Mouse (Mus musculus): ENCODE measurements around the gene Gpx8. TPM values are rescaled to one million over a fixed set of nuclear protein-coding genes. Genes with fewer than 3 reads are reported as not detected.

Gene Gpx8
- polyA plus RNA-seq, 1 experiment from 2014 or later: 34.1 TPM

DNA sequence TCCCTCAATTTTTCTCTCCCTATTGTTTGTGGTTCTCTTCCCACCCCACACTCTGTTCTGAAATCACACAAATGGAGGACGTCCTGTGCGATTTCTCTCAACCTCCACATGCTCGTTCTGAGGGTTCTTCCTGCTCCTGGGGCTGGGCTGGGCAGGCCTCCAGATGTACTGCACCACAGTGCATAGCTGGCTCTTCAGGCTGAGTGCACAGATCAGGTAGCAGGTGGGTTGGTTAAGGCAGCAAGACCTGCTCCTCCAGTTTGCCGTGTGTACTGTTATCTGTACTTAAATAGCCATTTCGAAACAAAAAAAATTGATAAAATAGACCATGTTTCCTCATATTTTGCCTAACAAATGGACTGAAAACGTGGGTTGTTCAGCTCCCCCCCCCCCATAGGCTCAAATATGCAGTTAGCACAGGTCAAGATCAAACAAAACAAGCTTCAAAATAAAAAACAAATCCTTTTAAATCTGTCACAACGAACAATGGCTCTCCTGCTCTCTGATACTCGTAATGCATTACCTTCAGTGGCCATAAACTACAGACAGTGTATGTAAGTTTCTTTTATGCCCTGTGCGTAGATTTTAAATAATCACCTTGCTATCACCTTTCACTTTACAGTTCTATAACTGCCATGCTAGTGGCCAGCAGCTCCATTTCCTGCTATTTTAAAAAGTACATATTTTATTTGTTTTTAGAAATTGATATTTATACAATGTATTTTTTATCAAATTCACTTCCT, 45.5 kb downstream of the Gpx8 start:
- Histone ChIP-seq H3K27ac (ENCODE audit: low read depth, low read length) (no peak overlapping the region), H3K4me2 (ENCODE audit: low read depth, low read length) (no peak overlapping the region), H3K9ac (replicated peaks; ENCODE audit: low read depth, low read length) (no peak overlapping the region), H3K27me3 (ENCODE audit: control insufficient read depth, insufficient read depth, low read length) (peaks cover 45% of the 10 kb centered on the region), H3K9me3 (ENCODE audit: control insufficient read depth, low read length) (no peaks in the 10 kb centered on the region), H3K4me1 (ENCODE audit: control insufficient read depth, insufficient read depth, low read length) (peaks cover 5% of the 10 kb centered on the region), H3K4me3 (ENCODE audit: low read depth, low read length) (no peak overlapping the region), H3K36me3 (ENCODE audit: control insufficient read depth, insufficient read depth, low read length) (no peaks in the 10 kb centered on the region)
- WGBS: 76% methylated on average over 9 of the region's 9 CpGs
- ATAC-seq (ENCODE audit: low read depth): no peak

DNA sequence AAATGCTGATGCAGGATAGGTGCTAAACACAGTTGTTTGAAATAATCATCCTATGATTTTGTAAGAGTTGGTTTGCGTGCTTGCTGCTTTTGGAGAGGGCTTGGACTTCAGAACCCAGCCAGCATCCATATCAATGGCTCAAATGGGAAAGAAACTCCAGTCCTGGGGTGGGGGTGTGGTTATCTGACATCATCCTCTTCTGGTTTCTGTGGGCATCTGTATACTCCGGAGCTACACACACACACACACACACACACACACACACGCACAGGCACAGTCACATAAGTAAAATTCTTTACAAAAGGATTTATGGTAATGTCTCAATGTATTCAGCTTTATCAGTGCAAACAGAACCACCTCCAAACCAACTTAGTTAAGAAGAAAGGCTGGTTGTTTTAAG, 46.1 kb downstream of the Gpx8 start:
- peaks cover 5% of the 10 kb centered on the region for H3K4me1 ChIP-seq (ENCODE audit: control insufficient read depth, insufficient read depth, low read length)
- peaks cover 50% of the 10 kb centered on the region for H3K27me3 ChIP-seq (ENCODE audit: control insufficient read depth, insufficient read depth, low read length)
- no peaks in the 10 kb centered on the region for H3K36me3 ChIP-seq (ENCODE audit: control insufficient read depth, insufficient read depth, low read length)
- H3K9ac ChIP-seq (replicated peaks; ENCODE audit: low read depth, low read length): no peak overlapping the region
- H3K27ac ChIP-seq (ENCODE audit: low read depth, low read length): no peak overlapping the region
- no peak for ATAC-seq (ENCODE audit: low read depth)
- H3K4me2 ChIP-seq (ENCODE audit: low read depth, low read length): no peak overlapping the region
- no peaks in the 10 kb centered on the region for H3K9me3 ChIP-seq (ENCODE audit: control insufficient read depth, low read length)
- H3K4me3 ChIP-seq (ENCODE audit: low read depth, low read length): no peak overlapping the region
- WGBS: 88% methylated on average over 3 of the region's 3 CpGs

DNA sequence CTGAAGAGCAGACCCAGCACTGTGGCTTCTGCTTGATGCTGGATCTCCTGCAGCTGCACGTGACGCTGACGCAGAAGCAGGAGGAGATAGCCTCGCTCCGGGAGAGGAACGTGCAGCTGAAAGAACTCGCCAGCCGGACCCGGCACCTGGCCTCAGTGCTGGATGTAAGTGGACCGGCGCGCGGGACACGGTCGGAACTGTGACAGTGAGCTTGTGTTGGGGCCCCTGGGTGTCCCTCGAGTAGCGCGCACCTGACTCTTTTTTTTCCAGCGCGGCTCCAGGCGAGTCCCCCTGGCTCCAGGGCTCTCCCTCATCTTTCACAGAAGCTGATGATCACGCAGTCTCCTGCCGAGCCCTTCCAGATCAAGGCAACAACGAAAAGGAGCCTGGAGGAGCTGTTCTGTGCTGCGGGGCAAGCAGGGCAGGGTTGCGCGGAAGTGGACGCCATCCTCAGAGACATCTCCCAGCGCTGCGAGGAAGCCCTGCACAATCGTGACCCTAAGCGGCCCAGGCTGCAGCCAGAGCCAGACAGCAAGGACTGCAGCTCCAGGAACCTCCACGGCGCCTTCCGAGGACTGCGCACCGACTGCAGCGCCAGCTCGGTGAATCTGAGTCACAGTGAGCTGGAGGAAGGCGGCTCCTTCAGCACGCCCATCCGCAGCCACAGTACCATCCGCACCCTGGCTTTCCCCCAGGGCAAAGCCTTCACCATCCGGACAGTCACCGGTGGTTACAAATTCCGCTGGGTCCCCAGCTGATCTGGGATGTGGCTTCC, 47.6 kb downstream of the Gpx8 start:
- H3K36me3 ChIP-seq (ENCODE audit: control insufficient read depth, insufficient read depth, low read length): no peaks in the 10 kb centered on the region
- peak overlapping the region; percentile 25; the same call in 1 of the 2 replicates for H3K9ac ChIP-seq (replicated peaks; ENCODE audit: low read depth, low read length)
- peak overlapping the region; percentile 39 for H3K4me3 ChIP-seq (ENCODE audit: low read depth, low read length)
- peak overlapping the region; percentile 75 for H3K4me2 ChIP-seq (ENCODE audit: low read depth, low read length)
- H3K9me3 ChIP-seq (ENCODE audit: control insufficient read depth, low read length): no peaks in the 10 kb centered on the region
- WGBS: under 1% methylated on average over 46 of the region's 46 CpGs
- H3K4me1 ChIP-seq (ENCODE audit: control insufficient read depth, insufficient read depth, low read length): peaks cover 9% of the 10 kb centered on the region
- ATAC-seq (ENCODE audit: low read depth): peak; percentile 61
- no peak overlapping the region for H3K27ac ChIP-seq (ENCODE audit: low read depth, low read length)
- peaks cover 65% of the 10 kb centered on the region for H3K27me3 ChIP-seq (ENCODE audit: control insufficient read depth, insufficient read depth, low read length)

DNA sequence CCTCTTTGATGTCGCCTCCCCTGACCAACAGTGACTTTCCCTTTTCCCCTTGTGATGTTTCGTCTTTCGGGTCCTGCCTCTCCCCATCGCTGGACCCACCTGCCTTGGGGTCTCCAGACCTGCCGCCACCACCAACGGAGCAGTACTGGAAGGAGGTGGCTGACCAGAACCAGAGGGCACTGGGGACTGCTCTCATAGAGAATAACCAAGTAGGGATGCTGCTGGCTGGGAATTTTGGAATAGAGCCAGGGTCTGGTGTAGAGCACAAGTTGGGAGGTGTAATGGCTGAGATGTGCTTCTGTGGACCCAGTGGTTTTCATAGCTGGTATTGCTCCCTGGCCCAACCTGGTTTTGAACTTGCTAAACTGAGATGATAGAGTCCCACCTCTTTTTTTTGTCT, 48.8 kb downstream of the Gpx8 start:
- no peaks in the 10 kb centered on the region for H3K9me3 ChIP-seq (ENCODE audit: control insufficient read depth, low read length)
- H3K9ac ChIP-seq (replicated peaks; ENCODE audit: low read depth, low read length): no peak overlapping the region
- 66% methylated on average over 6 of the region's 6 CpGs for WGBS
- peaks cover 74% of the 10 kb centered on the region for H3K27me3 ChIP-seq (ENCODE audit: control insufficient read depth, insufficient read depth, low read length)
- no peak overlapping the region for H3K4me3 ChIP-seq (ENCODE audit: low read depth, low read length)
- H3K4me2 ChIP-seq (ENCODE audit: low read depth, low read length): no peak overlapping the region
- no peak overlapping the region for H3K27ac ChIP-seq (ENCODE audit: low read depth, low read length)
- peaks cover 13% of the 10 kb centered on the region for H3K4me1 ChIP-seq (ENCODE audit: control insufficient read depth, insufficient read depth, low read length)
- no peaks in the 10 kb centered on the region for H3K36me3 ChIP-seq (ENCODE audit: control insufficient read depth, insufficient read depth, low read length)
- ATAC-seq (ENCODE audit: low read depth): no peak

DNA sequence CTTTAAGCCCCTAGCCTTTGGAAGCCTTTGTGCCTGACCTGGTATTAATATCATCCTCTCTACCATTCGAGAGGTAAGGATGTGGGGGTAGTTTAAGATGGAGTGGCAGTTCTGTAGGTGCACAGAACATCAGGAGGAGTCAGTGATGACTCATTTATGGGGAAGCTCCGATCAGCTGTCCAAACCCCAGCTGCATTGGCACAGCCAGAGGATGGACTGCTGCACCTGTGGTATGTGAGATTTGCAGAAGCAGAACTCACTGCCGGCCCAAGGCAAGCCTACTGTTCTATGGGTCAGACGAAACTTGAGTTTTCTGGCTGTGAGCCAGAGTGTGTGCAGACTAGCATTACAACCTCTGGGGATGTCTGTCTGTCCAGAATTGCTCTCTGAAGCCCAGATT, 49.8 kb downstream of the Gpx8 start:
- H3K27ac ChIP-seq (ENCODE audit: low read depth, low read length): no peak overlapping the region
- peaks cover 13% of the 10 kb centered on the region for H3K4me1 ChIP-seq (ENCODE audit: control insufficient read depth, insufficient read depth, low read length)
- H3K9me3 ChIP-seq (ENCODE audit: control insufficient read depth, low read length): no peaks in the 10 kb centered on the region
- no peak for ATAC-seq (ENCODE audit: low read depth)
- H3K4me2 ChIP-seq (ENCODE audit: low read depth, low read length): no peak overlapping the region
- no peak overlapping the region for H3K9ac ChIP-seq (replicated peaks; ENCODE audit: low read depth, low read length)
- H3K27me3 ChIP-seq (ENCODE audit: control insufficient read depth, insufficient read depth, low read length): peaks cover 76% of the 10 kb centered on the region
- no peaks in the 10 kb centered on the region for H3K36me3 ChIP-seq (ENCODE audit: control insufficient read depth, insufficient read depth, low read length)
- WGBS: 70% methylated on average over 4 of the region's 4 CpGs
- no peak overlapping the region for H3K4me3 ChIP-seq (ENCODE audit: low read depth, low read length)

DNA sequence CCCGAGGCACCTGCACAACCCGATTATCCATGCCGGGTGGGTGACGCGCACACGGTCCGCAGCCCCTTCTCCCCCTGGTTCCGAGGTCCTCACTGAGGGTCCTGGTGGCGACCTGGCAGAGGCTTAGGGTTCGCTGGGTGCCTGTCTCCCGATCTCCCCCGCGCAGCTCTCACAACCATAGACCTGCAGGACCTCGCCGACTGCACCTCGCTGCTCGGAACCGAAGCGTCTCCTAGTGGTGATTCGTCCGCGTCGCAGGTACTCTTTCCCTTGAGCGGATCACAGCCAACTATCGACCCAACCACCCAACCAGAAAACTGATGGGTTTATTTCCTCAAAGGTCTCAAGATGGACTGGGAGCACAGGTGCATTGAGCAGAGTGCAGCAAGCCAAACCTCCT, 52.0 kb downstream of the Gpx8 start:
- Histone ChIP-seq H3K9ac (replicated peaks; ENCODE audit: low read depth, low read length) (peak overlapping the region; percentile 41; the same call in 1 of the 2 replicates), H3K4me3 (ENCODE audit: low read depth, low read length) (peak overlapping the region; percentile 38), H3K4me1 (ENCODE audit: control insufficient read depth, insufficient read depth, low read length) (peaks cover 13% of the 10 kb centered on the region), H3K4me2 (ENCODE audit: low read depth, low read length) (peak overlapping the region; percentile 70), H3K9me3 (ENCODE audit: control insufficient read depth, low read length) (no peaks in the 10 kb centered on the region), H3K36me3 (ENCODE audit: control insufficient read depth, insufficient read depth, low read length) (no peaks in the 10 kb centered on the region), H3K27ac (ENCODE audit: low read depth, low read length) (no peak overlapping the region), H3K27me3 (ENCODE audit: control insufficient read depth, insufficient read depth, low read length) (peaks cover 76% of the 10 kb centered on the region)
- ATAC-seq (ENCODE audit: low read depth): peak; percentile 39; the same call in 1 of the 2 replicates
- WGBS: under 1% methylated on average over 25 of the region's 25 CpGs

DNA sequence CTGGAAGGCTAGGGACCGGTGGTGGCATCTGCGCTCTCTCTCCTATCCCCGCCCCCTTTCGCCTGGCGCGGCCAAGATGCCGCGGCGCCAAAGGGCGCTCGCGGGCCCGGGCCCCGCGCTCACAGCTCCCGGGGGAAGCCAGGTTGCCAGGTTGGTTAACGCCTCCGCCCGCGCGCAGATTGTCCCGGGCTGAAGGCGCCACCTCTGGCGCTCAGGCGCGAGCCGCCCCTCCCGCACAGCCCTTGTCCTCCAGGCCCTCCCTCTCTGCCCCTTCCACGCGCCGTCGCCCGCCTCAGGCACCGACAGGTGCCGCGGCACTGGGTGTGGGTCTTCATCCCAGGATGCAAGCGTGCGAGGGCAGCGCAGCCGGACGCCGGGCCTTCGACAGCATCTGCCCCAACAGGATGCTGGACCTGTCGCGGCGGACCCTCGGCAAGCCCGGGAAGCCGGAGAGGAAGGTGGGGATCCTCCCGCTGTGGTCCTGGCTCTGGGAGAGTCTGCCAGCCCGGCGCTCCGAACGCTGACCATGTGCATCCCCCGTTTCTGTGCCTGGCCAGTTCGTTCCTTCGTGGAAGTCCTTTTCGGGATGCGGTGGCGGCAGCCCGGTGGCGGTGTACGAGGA, 52.6 kb downstream of the Gpx8 start, which contains the start of gene Mcidas:
TSS of gene Mcidas (plus strand) at position 315 of the 622 bp plus-strand sequence.
- Histone ChIP-seq H3K27ac (ENCODE audit: low read depth, low read length) (no peak within 1 kb of the TSS), H3K4me3 (ENCODE audit: low read depth, low read length) (peak within 1 kb of the TSS; percentile 38), H3K9ac (replicated peaks; ENCODE audit: low read depth, low read length) (peak within 1 kb of the TSS; percentile 41), H3K27me3 (ENCODE audit: control insufficient read depth, insufficient read depth, low read length) (peaks cover 76% of the 10 kb centered on the region), H3K36me3 (ENCODE audit: control insufficient read depth, insufficient read depth, low read length) (no peaks in the 10 kb centered on the region), H3K4me2 (ENCODE audit: low read depth, low read length) (peak within 1 kb of the TSS; percentile 70), H3K4me1 (ENCODE audit: control insufficient read depth, insufficient read depth, low read length) (peaks cover 9% of the 10 kb centered on the region), H3K9me3 (ENCODE audit: control insufficient read depth, low read length) (no peaks in the 10 kb centered on the region)
- peak; percentile 50; the same call in 1 of the 2 replicates for ATAC-seq (ENCODE audit: low read depth)
- under 1% methylated on average over 62 of the region's 63 CpGs for WGBS

All from neural tube, embryonic 14.5 days (tissue).